Mouse (Mus musculus): Measurements from ENCODE around the gene Fbxo42. TPM values are rescaled to one million over a fixed set of nuclear protein-coding genes. Genes with fewer than 3 reads are reported as not detected.

Gene Fbxo42
- polyA plus RNA-seq, 1 experiment = 9.1 TPM

DNA sequence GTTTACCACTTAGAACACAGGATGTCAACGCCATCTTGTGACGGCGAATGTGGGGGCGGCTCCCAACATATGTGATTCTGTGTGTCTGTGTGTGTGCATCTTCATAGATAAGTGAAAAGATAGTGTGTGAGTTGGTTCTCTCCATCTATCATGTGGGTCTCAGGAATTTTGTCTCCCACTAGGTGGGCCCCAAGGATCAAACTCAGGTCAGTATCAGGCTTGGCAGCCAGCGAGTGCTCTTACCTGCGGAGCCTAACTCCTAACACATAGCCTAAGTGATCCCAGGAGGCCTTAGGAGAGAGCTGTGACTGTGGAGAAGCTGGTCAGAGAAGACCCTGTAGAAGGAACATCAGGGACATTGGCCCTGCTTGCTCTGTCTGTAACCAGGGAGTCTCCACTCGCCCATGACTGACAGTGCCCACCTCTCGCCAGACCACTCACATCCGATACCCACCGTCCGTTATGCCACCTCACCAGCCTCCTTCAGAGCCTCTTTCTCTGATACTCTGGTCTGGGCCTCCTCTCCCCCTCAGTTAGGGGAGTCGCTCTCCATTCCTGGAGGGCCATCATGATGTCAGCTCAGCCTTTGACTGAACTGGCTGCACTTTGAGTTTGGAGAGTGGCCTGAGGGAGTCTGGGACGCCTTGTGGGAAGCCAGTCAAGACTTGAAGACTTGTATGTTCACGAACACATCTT, 63.0 kb downstream of the Fbxo42 start:
- no peak for TF ChIP-seq GATA1 (IDR thresholded peaks at IDR 0.05; ENCODE audit: borderline replicate concordance, low read length)
- no peak for TF ChIP-seq FLI1 (IDR thresholded peaks at IDR 0.05; ENCODE audit: low read length)
- Histone ChIP-seq H3K36me3 (replicated peaks; ENCODE audit: low read length) (no peaks in the 10 kb centered on the region), H3K9me3 (no peaks in the 10 kb centered on the region), H3K27me3 (replicated peaks) (no peaks in the 10 kb centered on the region), H3K4me3 (replicated peaks) (no peak overlapping the region), H3K4me1 (peaks cover 22% of the 10 kb centered on the region)

DNA sequence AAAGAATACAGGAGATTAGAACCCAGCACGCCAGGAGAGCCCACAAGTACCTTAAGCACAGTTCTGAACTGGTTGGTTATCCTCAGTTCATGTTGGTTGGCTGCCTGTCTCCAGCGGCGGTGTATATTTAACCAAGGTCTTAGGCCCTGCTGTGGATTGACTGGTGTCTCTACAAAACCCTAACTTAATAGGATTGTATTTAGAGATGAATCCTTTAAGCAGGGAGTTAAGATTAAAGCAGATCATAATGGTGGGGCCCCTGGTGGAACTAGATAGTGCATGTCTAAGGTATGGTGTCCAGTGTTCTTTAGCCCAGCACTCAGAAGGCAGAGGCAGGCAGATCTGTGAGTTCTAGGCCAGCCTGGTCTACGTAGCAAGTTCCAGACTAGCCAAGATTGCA, 63.9 kb downstream of the Fbxo42 start:
- Histone ChIP-seq H3K36me3 (replicated peaks; ENCODE audit: low read length) (no peaks in the 10 kb centered on the region), H3K4me3 (replicated peaks) (no peak overlapping the region), H3K4me1 (peaks cover 22% of the 10 kb centered on the region), H3K9me3 (no peaks in the 10 kb centered on the region), H3K27me3 (replicated peaks) (no peaks in the 10 kb centered on the region)
- TF ChIP-seq FLI1 (IDR thresholded peaks at IDR 0.05; ENCODE audit: low read length) (no peak), GATA1 (IDR thresholded peaks at IDR 0.05; ENCODE audit: borderline replicate concordance, low read length) (no peak)

DNA sequence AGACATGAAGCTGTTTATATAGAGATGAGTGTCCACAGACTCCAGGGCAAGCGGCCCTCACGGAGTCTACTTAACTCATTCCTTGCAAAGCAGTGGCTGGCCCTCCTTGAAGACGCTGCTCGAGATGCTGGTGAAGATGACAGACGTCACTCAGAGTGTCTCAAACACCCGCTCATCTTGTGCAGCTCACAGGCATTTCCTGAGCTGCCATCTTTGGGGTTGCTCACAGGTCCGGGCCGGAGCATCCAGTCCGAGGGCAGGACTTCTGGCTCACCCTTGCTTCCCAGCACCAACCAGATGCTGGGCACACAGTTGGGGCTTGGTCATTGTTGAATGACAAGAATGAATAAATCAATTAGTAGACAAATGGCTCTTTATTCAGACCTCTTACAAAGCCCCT, 65.2 kb downstream of the Fbxo42 start:
- Histone ChIP-seq H3K9me3 (no peaks in the 10 kb centered on the region), H3K36me3 (replicated peaks; ENCODE audit: low read length) (peaks cover 3% of the 10 kb centered on the region), H3K4me1 (peaks cover 27% of the 10 kb centered on the region), H3K4me3 (replicated peaks) (no peak overlapping the region), H3K27me3 (replicated peaks) (no peaks in the 10 kb centered on the region)
- TF ChIP-seq FLI1 (IDR thresholded peaks at IDR 0.05; ENCODE audit: low read length) (no peak), GATA1 (IDR thresholded peaks at IDR 0.05; ENCODE audit: borderline replicate concordance, low read length) (no peak)

DNA sequence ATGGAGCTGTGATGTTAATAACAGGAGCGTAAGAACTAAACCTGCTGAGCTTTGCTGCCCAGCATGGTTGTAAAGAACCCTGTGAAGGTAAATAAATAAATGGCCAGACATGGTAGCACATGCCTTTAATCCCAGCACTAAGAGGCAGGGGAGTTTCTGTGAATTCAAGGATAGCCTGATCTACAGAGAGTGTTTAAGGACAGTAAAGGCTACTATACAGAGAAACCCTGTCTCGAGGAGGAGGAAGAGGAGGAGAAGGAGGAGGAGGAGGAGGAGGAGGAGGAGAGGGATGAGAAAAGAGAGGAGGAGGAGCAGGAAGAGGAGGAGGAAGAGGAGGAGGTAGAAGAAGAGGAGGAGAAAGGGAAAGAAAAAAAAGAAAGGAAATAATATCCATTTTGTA, 65.6 kb downstream of the Fbxo42 start:
- H3K4me1 ChIP-seq = peaks cover 27% of the 10 kb centered on the region
- peak overlapping the region; percentile 90 for H3K4me3 ChIP-seq (replicated peaks)
- peaks cover 7% of the 10 kb centered on the region for H3K36me3 ChIP-seq (replicated peaks; ENCODE audit: low read length)
- H3K27me3 ChIP-seq (replicated peaks) = no peaks in the 10 kb centered on the region
- no peaks in the 10 kb centered on the region for H3K9me3 ChIP-seq
- TF ChIP-seq GATA1 (IDR thresholded peaks at IDR 0.05; ENCODE audit: borderline replicate concordance, low read length) (no peak), FLI1 (IDR thresholded peaks at IDR 0.05; ENCODE audit: low read length) (no peak)

DNA sequence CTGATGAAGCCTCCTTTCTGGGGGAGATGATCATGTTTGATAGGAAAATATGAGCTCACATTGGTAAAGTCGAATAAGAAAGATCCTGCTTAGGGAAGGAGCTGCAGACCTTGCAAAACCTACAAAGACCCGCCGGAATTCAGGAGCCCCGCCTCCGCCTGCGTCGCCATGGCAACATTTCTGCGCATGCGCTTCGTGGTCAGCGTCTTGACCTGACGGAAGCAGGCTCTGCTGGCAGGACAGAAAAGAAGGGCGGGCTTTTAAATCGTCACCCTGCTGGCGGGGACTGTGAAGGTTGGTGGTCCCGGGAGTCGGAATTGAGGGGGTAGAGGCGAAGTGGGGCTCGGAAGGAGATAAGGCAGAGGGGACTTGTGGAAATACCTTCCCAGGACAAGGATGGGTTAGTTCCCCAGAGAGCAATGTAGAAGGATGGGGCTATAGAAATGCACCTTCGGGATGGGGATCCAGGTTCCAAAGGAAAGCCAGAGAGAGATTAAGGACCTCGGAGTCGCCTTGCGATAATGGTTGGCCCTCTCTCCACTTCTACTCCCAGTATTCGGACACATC, 66.1 kb downstream of the Fbxo42 start, which contains the start of gene Rsg1:
Rsg1 (plus strand) TSS at position 187 of the 567 bp plus-strand sequence.
- Histone ChIP-seq H3K4me1 (peaks cover 27% of the 10 kb centered on the region), H3K9me3 (no peaks in the 10 kb centered on the region), H3K36me3 (replicated peaks; ENCODE audit: low read length) (peaks cover 7% of the 10 kb centered on the region), H3K4me3 (replicated peaks) (peak within 1 kb of the TSS; percentile 90), H3K27me3 (replicated peaks) (no peaks in the 10 kb centered on the region)
- TF ChIP-seq FLI1 (IDR thresholded peaks at IDR 0.05; ENCODE audit: low read length) = no peak
- no peak for TF ChIP-seq GATA1 (IDR thresholded peaks at IDR 0.05; ENCODE audit: borderline replicate concordance, low read length)

DNA sequence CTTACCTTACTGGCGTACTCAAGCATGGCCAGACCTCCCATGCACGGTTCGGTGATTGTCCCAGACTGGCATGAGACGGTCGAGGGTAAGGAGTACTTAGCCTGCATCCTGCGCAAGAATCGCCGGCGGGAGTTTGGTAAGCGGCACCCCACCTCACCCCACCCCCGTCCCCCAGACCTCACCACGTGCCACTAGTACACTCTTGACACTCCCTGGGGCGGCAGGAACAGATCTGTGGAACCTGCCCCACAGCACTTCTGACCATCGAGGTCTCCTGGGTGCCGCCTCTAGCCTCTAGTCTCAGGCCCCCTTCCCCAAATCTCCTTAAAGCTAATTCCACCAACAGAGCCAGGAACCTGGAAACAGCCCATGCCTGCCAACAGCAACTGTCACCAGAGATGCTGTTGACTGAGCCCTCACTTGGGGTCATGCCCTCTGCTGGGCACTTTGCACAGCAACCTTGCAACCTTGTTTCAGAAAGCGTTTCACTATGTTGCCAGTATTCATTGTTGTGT, 66.7 kb downstream of the Fbxo42 start:
- TF ChIP-seq FLI1 (IDR thresholded peaks at IDR 0.05; ENCODE audit: low read length) (no peak), GATA1 (IDR thresholded peaks at IDR 0.05; ENCODE audit: borderline replicate concordance, low read length) (no peak)
- peaks cover 7% of the 10 kb centered on the region for H3K36me3 ChIP-seq (replicated peaks; ENCODE audit: low read length)
- peaks cover 27% of the 10 kb centered on the region for H3K4me1 ChIP-seq
- no peaks in the 10 kb centered on the region for H3K9me3 ChIP-seq
- peak overlapping the region; percentile 90 for H3K4me3 ChIP-seq (replicated peaks)
- H3K27me3 ChIP-seq (replicated peaks) = no peaks in the 10 kb centered on the region

DNA sequence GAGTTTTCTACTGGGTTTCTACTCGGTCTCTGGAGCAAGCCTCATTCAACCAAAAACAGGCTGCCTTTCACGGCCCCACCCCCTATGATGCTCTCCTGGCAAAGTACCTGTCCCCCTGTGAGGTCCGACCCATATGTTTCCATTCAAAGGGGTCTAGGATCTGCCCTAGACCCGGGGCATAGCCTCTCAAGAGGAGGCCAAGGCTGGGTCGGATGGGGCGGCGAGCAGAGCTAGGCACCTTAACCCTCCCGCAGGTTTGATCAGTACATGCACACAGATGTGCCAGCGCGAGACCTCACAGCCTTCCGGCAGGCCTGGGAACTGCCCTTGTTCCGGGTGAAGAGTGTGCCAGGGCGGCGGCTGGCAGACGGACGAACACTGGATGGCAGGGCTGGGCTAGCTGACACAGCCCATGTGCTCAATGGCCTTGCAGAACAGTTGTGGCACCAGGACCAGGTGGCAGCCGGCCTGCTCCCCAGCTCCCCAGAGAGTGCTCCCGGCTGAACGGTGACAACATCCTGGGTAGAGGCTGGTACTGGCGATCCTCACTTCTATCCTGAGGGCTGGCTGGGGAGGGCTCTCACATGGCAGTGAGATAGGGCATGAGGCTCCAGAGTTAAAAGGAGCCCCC, 72.0 kb downstream of the Fbxo42 start:
- peaks cover 6% of the 10 kb centered on the region for H3K4me1 ChIP-seq
- H3K4me3 ChIP-seq (replicated peaks) = no peak overlapping the region
- H3K36me3 ChIP-seq (replicated peaks; ENCODE audit: low read length) = peaks cover 14% of the 10 kb centered on the region
- no peaks in the 10 kb centered on the region for H3K9me3 ChIP-seq
- TF ChIP-seq GATA1 (IDR thresholded peaks at IDR 0.05; ENCODE audit: borderline replicate concordance, low read length) (no peak), FLI1 (IDR thresholded peaks at IDR 0.05; ENCODE audit: low read length) (no peak)
- H3K27me3 ChIP-seq (replicated peaks) = no peaks in the 10 kb centered on the region

DNA sequence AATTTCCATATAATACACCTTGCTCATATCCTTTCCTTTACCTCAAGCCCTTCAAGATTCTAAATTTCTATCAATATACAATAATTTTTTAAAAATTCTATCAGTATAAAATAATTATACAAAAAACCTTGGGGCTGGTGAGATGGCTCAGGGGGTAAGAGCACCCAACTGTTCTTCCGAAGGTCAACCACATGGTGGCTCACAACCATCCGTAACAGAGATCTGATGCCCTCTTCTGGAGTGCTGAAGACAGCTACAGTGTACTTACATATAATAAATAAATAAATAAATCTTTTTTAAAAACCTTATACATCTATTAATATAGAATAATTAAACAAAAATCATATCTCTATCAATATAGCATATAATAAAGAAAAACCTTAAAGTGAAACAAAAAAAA, 74.1 kb downstream of the Fbxo42 start:
- Histone ChIP-seq H3K4me3 (replicated peaks) (no peak overlapping the region), H3K27me3 (replicated peaks) (peaks cover 6% of the 10 kb centered on the region), H3K9me3 (no peaks in the 10 kb centered on the region), H3K36me3 (replicated peaks; ENCODE audit: low read length) (peaks cover 14% of the 10 kb centered on the region), H3K4me1 (peaks cover 2% of the 10 kb centered on the region; the same call in 1 of the 2 replicates)
- no peak for TF ChIP-seq FLI1 (IDR thresholded peaks at IDR 0.05; ENCODE audit: low read length)
- no peak for TF ChIP-seq GATA1 (IDR thresholded peaks at IDR 0.05; ENCODE audit: borderline replicate concordance, low read length)

DNA sequence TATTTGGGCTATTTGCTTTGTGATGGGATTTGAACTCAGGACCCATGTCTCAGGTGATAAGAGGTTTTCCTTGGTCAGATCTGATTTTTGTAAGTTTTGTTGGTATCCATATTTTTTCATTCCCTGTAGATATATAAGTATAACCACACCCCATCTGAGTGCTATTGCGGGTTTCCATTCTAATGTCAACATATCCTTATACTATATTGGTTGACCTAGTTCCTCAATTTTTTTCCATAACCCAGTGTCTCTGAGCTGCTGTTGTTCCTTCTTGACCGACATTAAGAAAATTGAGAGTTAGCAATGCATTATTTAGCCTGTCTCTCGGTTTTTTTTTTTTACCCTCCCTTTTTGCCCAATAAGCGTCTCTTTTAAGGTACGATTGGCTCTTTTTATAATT, 75.0 kb downstream of the Fbxo42 start:
- Histone ChIP-seq H3K36me3 (replicated peaks; ENCODE audit: low read length) (peaks cover 12% of the 10 kb centered on the region), H3K9me3 (no peaks in the 10 kb centered on the region), H3K4me3 (replicated peaks) (no peak overlapping the region), H3K27me3 (replicated peaks) (peaks cover 8% of the 10 kb centered on the region), H3K4me1 (no peaks in the 10 kb centered on the region)
- no peak for TF ChIP-seq FLI1 (IDR thresholded peaks at IDR 0.05; ENCODE audit: low read length)
- TF ChIP-seq GATA1 (IDR thresholded peaks at IDR 0.05; ENCODE audit: borderline replicate concordance, low read length) = no peak

DNA sequence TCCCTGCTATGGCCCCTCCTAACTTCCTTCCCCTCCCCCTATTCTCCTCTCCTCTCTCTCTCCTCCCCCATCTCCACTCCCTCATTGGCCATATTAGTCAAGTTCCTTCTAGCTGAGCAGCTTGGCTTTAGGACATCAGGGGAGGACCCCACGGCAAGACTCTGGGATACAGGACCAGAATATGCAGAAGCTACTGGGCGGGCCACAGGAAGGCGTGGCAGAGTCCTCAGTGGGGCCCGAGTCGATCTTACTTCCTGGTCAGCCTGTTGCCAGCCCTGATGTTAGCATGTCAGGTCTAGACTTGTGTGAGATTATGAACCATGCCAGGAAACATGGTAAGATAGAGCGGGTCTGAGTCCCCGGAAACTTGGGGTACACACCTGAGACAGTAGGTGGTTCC, 81.0 kb downstream of the Fbxo42 start:
- H3K4me3 ChIP-seq (replicated peaks) = no peak overlapping the region

More for the DNA sequence above, 81.0 kb downstream of the Fbxo42 start:
- peaks cover 5% of the 10 kb centered on the region; the same call in 1 of the 2 replicates for H3K4me1 ChIP-seq
- H3K27me3 ChIP-seq (replicated peaks) = peaks cover 49% of the 10 kb centered on the region
- TF ChIP-seq GATA1 (IDR thresholded peaks at IDR 0.05; ENCODE audit: borderline replicate concordance, low read length) = no peak
- TF ChIP-seq FLI1 (IDR thresholded peaks at IDR 0.05; ENCODE audit: low read length) = no peak
- H3K9me3 ChIP-seq = peaks cover 8% of the 10 kb centered on the region
- no peaks in the 10 kb centered on the region for H3K36me3 ChIP-seq (replicated peaks; ENCODE audit: low read length)

All from megakaryocyte, embryonic 14.5 days (primary cell).